Mouse (Mus musculus) heart, adult 2 months (tissue): ENCODE data around the gene Nptn.

Experiments
- CTCF ChIP-seq: fragments of 200-600 bp; IDR thresholded peaks from 2 replicates; pipeline ENCODE4 v1.8.1; 2022; ENCODE audit warnings: antibody characterized with exemption, mild to moderate bottlenecking, moderate library complexity
- POLR2A ChIP-seq: fragments of 200-500 bp; IDR thresholded peaks from 2 replicates; pipeline ENCODE4 v1.6.1; 2011; ENCODE audit warnings: mild to moderate bottlenecking, low read depth, low read length, control low read depth; ENCODE audit not compliant: insufficient read depth

- TF ChIP-seq CTCF, result no peak
- TF ChIP-seq POLR2A, result no peak
Observed at GRCm38 (mm10) chr9:58546630-58547360, 35.2 kb upstream of the Nptn start.
